14 mouse cellular contexts compared by ENCODE assay signal in genomic region chr3:85383330-85383729, GRCm38 (mm10).
"Had no signal": no experiment of that assay in that cellular context is flagged by ENCODE, and none has a peak within 500 bp of the region (broad histone marks: within the 10 kb centered on the region; RNA-seq: fewer than 3 reads in every experiment).

No protein-coding gene starts in this region.

- H3K4me1 ChIP-seq: liver, embryonic 15.5 days; midbrain, embryonic 13.5 days had no signal

- H3K36me3 ChIP-seq: limb, embryonic 13.5 days; liver, embryonic 15.5 days; lung, embryonic 15.5 days; midbrain, embryonic 13.5 days had no signal

- H3K4me3 ChIP-seq: layer of hippocampus, adult 2 months; limb, embryonic 13.5 days; liver, embryonic 15.5 days; lung, embryonic 15.5 days; midbrain, embryonic 13.5 days had no signal

- ATAC-seq: intestine, postnatal 0 days; midbrain, embryonic 13.5 days had no signal

- H3K27ac ChIP-seq: kidney, postnatal 0 days; layer of hippocampus, adult 2 months; limb, embryonic 13.5 days; liver, embryonic 15.5 days; lung, embryonic 15.5 days; midbrain, embryonic 13.5 days; stomach, postnatal 0 days had no signal

- H3K9me3 ChIP-seq: limb, embryonic 13.5 days; liver, embryonic 15.5 days; lung, embryonic 15.5 days; midbrain, embryonic 13.5 days had no signal

- H3K9ac ChIP-seq: limb, embryonic 13.5 days; liver, embryonic 15.5 days; lung, embryonic 15.5 days; midbrain, embryonic 13.5 days had no signal

- H3K27me3 ChIP-seq: limb, embryonic 13.5 days; liver, embryonic 15.5 days; lung, embryonic 15.5 days; midbrain, embryonic 13.5 days had no signal

- H3K4me2 ChIP-seq: limb, embryonic 13.5 days; liver, embryonic 15.5 days; lung, embryonic 15.5 days; midbrain, embryonic 13.5 days had no signal

- DNase-seq: kidney, adult 9 months; kidney, postnatal 4 days; left cerebral cortex, postnatal 4 days; right cerebral cortex, adult 18-20 months; right cerebral cortex, postnatal 25 days; thymus, postnatal 14 days had no signal
